Mouse (Mus musculus) liver, adult 2 months (tissue): ENCODE data around the gene Nxph1. TPM values are rescaled to one million over a fixed set of nuclear protein-coding genes. Genes with fewer than 3 reads are reported as not detected.

Experiments
- DNase-seq: peaks from one replicate; pipeline ENCODE4 v3.0.0-alpha.2; 2011; ENCODE audit warnings: low read depth, low spot score; ENCODE audit errors: extremely low read depth
- H3K27ac ChIP-seq: fragments of 200-500 bp; replicated peaks from 2 replicates; pipeline ENCODE4 v1.5.1; 2012; ENCODE audit warnings: low read depth, mild to moderate bottlenecking, control low read depth, inconsistent platforms, low read length; ENCODE audit not compliant: insufficient read depth
- H3K27me3 ChIP-seq: fragments of 200-500 bp; 2 replicates; pipeline ENCODE4 v1.6.1; 2012; ENCODE audit warnings: mild to moderate bottlenecking, moderate library complexity, low read length, inconsistent platforms; ENCODE audit not compliant: control insufficient read depth, insufficient read depth
- H3K36me3 ChIP-seq: fragments of 200-500 bp; 2 replicates; pipeline ENCODE4 v1.6.1; 2012; ENCODE audit warnings: low read length, inconsistent platforms; ENCODE audit not compliant: control insufficient read depth, insufficient read depth
- H3K4me1 ChIP-seq: fragments of 200-500 bp; 2 replicates; pipeline ENCODE4 v1.6.1; 2011; ENCODE audit warnings: low read length; ENCODE audit not compliant: control insufficient read depth, insufficient read depth
- H3K4me3 ChIP-seq: fragments of 200-500 bp; 2 replicates; pipeline ENCODE4 v1.5.1; 2011; ENCODE audit warnings: low read depth, mild to moderate bottlenecking, control low read depth, low read length, moderate library complexity; ENCODE audit not compliant: insufficient read depth
- H3K79me2 ChIP-seq: fragments of 200-500 bp; 2 replicates; pipeline ENCODE4 v1.6.1; 2012; ENCODE audit warnings: inconsistent platforms, mild to moderate bottlenecking, low read length, moderate library complexity; ENCODE audit not compliant: control insufficient read depth, insufficient read depth
- H3K9ac ChIP-seq: fragments of 200-500 bp; 2 replicates; pipeline ENCODE4 v1.6.1; 2012; ENCODE audit warnings: low read depth, mild to moderate bottlenecking, control low read depth, inconsistent platforms, low read length
- CTCF ChIP-seq: fragments of 200-500 bp; IDR thresholded peaks from 2 replicates; pipeline ENCODE4 v1.5.1; 2011; ENCODE audit warnings: low read depth, low read length, control low read depth
- POLR2A ChIP-seq: fragments of 200-500 bp; IDR thresholded peaks from 2 replicates; pipeline ENCODE4 v1.6.1; 2011; ENCODE audit warnings: low read length, control low read depth; ENCODE audit not compliant: insufficient read depth; ENCODE audit errors: extremely low read depth
- WGBS: fragments of 180-500 bp; shearing (Covaris S2); methylation state at CpG from one replicate; pipeline ENCODE4 v1.1.7; 2018; 5-methylcytosine and 5-hydroxymethylcytosine counted together
- polyA plus RNA-seq: library from polyadenylated mRNA; depleted of rRNA; stranded (reverse); fragments of >200 nt; gene quantifications from 2 replicates; pipeline ENCODE4 v1.2.3, GENCODE M21; 2012; rRNA removed
- total RNA-seq: library from RNA; depleted of rRNA; stranded (reverse); fragments of >200 nt; gene quantifications from 2 replicates; pipeline ENCODE4 v1.2.3, GENCODE M21; 2014; rRNA removed

Gene Nxph1
- total RNA-seq (0.07 and 0.09 TPM in 2 replicates), polyA plus RNA-seq (0.02 TPM in 1 of 2 replicates, not detected in the other)

DNA sequence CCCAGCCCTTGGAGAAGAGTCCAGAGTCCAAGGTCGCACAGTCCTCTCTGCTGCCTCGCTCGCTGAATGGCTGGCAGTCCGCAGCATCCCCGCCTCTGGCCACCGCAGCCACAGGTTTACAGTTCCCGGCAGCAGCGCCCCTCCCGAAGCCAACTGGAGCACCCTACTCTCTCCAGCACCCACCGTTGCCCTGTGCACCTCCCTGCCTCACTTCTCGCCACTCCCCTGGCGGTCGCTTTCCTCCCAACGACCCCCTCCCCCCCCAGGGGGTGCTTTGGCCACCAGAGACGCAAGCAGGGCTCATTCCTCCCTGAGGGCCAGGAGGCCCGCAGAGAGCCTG is at the start of gene Nxph1:
Gene Nxph1, plus strand, starts transcription at position 301 of the 340 bp plus-strand sequence.
- no peak within 1 kb of the TSS for H3K9ac ChIP-seq
- no peaks in the 10 kb centered on the region for H3K36me3 ChIP-seq
- H3K79me2 ChIP-seq: no peaks in the 10 kb centered on the region
- peaks cover 9% of the 10 kb centered on the region; the same call in 1 of the 2 replicates for H3K4me1 ChIP-seq
- peaks cover 19% of the 10 kb centered on the region for H3K27me3 ChIP-seq
- TF ChIP-seq POLR2A (no peak), CTCF (no peak)
- 6% methylated on average over 16 of the region's 16 CpGs for WGBS
- no peak within 1 kb of the TSS for H3K27ac ChIP-seq
- no peak for DNase-seq
- H3K4me3 ChIP-seq: no peak within 1 kb of the TSS

DNA sequence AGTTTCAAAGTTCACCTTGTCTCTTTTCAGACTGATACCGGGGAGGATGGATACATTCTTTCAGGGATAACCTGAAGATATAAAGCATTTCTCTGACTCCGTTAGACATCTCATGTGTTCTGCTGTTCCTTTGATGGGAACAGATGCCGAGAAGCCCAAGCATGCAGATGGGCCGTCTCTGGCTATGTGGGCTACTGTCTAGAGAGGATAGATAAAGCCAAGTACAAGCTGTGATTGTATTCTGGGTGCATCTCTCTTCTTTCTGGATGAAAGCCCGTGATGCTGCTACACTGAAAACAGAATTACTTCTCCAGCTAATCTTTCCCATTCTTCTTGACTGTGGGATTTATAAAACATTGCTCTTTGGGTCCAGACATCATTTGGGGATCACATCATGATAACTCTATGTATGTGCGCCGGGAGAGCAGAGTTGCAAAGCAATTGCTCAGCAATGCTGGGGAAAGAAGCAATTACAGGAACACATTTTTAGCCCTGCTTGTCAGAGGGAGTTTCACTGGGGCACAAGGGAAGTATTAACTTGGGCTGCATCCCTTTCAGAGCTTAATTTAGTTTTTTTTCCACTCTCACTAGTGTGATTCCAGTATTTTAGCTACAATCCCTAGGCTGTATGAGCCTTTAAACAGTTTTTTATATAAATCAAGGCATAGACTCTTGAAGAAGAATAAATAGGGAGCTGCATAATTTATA is 48.1 kb upstream of the Nxph1 start:
- no peak overlapping the region for H3K27ac ChIP-seq
- no peaks in the 10 kb centered on the region for H3K27me3 ChIP-seq
- H3K9ac ChIP-seq: no peak overlapping the region
- no peak overlapping the region for H3K4me3 ChIP-seq
- no peaks in the 10 kb centered on the region for H3K79me2 ChIP-seq
- no peak for DNase-seq
- H3K36me3 ChIP-seq: no peaks in the 10 kb centered on the region
- no peaks in the 10 kb centered on the region for H3K4me1 ChIP-seq
- 85% methylated on average over 7 of the region's 7 CpGs for WGBS
- TF ChIP-seq POLR2A: no peak

DNA sequence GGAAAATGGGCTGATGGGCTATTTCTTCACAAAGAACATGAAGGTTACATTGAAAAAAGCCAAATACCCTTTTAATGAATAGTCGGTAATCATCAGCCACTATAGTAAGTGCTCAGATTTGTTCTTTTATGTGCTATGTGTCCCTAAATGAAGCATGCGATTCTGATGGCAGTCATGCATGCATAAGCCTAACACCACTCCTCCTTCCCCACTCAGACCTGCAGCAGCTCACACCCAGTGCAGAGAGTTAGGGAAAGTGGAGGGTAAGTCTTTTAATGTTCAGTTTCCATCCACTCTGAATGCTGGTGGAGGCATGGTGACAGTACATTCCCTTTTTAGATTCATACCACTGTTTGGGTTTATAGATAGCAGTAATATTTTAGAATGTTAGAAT is 47.5 kb upstream of the Nxph1 start:
- no peak overlapping the region for H3K4me3 ChIP-seq
- H3K36me3 ChIP-seq: no peaks in the 10 kb centered on the region
- no peaks in the 10 kb centered on the region for H3K79me2 ChIP-seq
- H3K9ac ChIP-seq: no peak overlapping the region
- H3K4me1 ChIP-seq: no peaks in the 10 kb centered on the region
- no peak for TF ChIP-seq CTCF
- TF ChIP-seq POLR2A: no peak
- DNase-seq: no peak
- 79% methylated on average over 2 of the region's 2 CpGs for WGBS
- no peak overlapping the region for H3K27ac ChIP-seq
- H3K27me3 ChIP-seq: no peaks in the 10 kb centered on the region

DNA sequence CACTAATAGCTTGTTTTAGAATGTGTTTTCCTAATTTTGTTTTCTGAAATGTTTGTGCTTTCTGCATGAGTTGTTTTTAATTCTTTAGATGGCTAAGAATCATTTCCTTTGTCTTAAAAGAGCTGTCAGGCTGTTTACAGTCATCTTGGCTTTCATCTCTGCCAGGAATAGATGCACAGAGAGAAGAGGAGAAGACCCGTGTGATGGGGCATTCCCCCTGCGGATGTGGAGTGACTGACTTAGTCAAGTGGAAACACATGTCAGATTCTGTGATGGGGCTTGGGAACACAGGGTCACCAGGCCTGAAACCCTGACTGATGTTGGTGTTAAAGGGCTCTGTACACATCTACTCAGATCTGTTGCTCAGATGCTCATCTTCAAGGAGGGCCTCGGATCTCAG is 40.3 kb upstream of the Nxph1 start:
- H3K27ac ChIP-seq: no peak overlapping the region
- 85% methylated on average over 3 of the region's 3 CpGs for WGBS
- no peaks in the 10 kb centered on the region for H3K79me2 ChIP-seq
- H3K4me3 ChIP-seq: no peak overlapping the region
- TF ChIP-seq CTCF (no peak), POLR2A (no peak)
- no peak overlapping the region for H3K9ac ChIP-seq
- no peaks in the 10 kb centered on the region for H3K36me3 ChIP-seq
- no peaks in the 10 kb centered on the region for H3K4me1 ChIP-seq
- no peaks in the 10 kb centered on the region for H3K27me3 ChIP-seq
- no peak for DNase-seq

DNA sequence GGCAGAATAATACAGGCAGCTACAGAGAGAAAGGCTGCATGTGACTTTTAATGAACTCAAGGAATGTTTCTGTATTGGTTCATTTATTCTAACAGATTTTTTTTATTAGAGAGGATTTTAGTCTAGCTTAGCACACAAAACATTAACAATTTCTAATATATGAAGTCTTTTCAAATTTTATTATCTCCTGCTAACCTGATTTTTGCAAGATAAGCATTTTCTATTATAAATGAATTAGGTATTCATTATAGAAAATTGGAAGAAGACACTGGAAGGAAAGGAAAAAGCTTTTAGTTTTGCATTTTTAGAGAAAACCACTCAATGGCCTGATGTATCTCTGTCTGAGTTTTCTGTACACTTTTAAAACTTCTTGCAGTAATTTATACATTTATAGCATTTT is 34.8 kb upstream of the Nxph1 start:
- H3K4me3 ChIP-seq: no peak overlapping the region
- H3K9ac ChIP-seq: no peak overlapping the region
- no peaks in the 10 kb centered on the region for H3K27me3 ChIP-seq
- no peak for DNase-seq
- TF ChIP-seq POLR2A (no peak), CTCF (no peak)
- no peaks in the 10 kb centered on the region for H3K79me2 ChIP-seq
- no peak overlapping the region for H3K27ac ChIP-seq
- H3K4me1 ChIP-seq: no peaks in the 10 kb centered on the region
- no peaks in the 10 kb centered on the region for H3K36me3 ChIP-seq

DNA sequence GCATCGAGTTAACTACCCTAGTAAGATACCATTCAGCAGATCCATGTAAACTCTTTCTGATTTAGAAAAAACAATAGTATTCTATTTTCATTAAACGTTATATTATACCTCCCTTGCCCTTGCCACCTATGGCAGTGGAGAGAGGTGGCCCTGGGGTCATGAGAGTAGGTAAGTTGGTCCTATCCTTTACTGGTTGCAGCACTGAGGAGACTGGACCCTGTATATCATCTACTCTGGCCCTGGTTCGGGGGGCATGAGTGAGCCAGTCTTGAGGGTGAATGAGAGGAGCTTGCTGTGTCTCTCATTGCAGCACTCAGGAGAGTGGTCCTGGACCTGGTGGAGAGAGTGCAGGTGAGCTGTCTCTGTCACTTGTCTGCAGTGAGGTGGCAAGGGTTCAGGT is 33.5 kb upstream of the Nxph1 start:
- Histone ChIP-seq H3K4me1 (no peaks in the 10 kb centered on the region), H3K27ac (no peak overlapping the region), H3K4me3 (no peak overlapping the region), H3K36me3 (no peaks in the 10 kb centered on the region), H3K27me3 (no peaks in the 10 kb centered on the region), H3K79me2 (no peaks in the 10 kb centered on the region), H3K9ac (no peak overlapping the region)
- no peak for DNase-seq
- WGBS: 79% methylated on average over 3 of the region's 3 CpGs
- no peak for TF ChIP-seq CTCF
